Mouse (Mus musculus) C2C12 (cell line): ENCODE data around the gene Foxb2. TPM values are rescaled to one million over a fixed set of nuclear protein-coding genes. Genes with fewer than 3 reads are reported as not detected.

Experiments
- H3K27me3 ChIP-seq: one replicate; pipeline ENCODE4 v1.6.1; 2011; ENCODE audit not compliant: control insufficient read depth, insufficient read depth, insufficient read length
- H3K36me3 ChIP-seq: one replicate; pipeline ENCODE4 v1.6.1; 2011; ENCODE audit not compliant: control insufficient read depth, insufficient read depth
- H3K4me3 ChIP-seq: one replicate; pipeline ENCODE4 v1.5.1; 2011; ENCODE audit warnings: mild to moderate bottlenecking, control low read depth; ENCODE audit not compliant: poor library complexity, insufficient read depth, severe bottlenecking
- H3K79me2 ChIP-seq: one replicate; pipeline ENCODE4 v1.6.1; 2011; ENCODE audit not compliant: control insufficient read depth, insufficient read depth
- H3K79me3 ChIP-seq: one replicate; pipeline ENCODE4 v1.6.1; 2011; ENCODE audit warnings: low read depth, control low read depth
- H3ac ChIP-seq: one replicate; pipeline ENCODE3; 2011; ENCODE audit warnings: low read depth; ENCODE audit not compliant: control insufficient read depth, insufficient read length
- CEBPB ChIP-seq: IDR thresholded peaks from one replicate; pipeline ENCODE4 v1.6.1; 2011; ENCODE audit warnings: low read depth, mild to moderate bottlenecking, control low read depth, moderate library complexity
- CTCF ChIP-seq: IDR thresholded peaks from one replicate; pipeline ENCODE4 v1.5.1; 2011; ENCODE audit not compliant: control insufficient read depth, insufficient read depth, insufficient read length
- FOSL1 ChIP-seq: IDR thresholded peaks from one replicate; pipeline ENCODE4 v1.8.0; 2011; ENCODE audit warnings: mild to moderate bottlenecking, low read length; ENCODE audit not compliant: poor library complexity, insufficient read depth, severe bottlenecking
- MAX ChIP-seq: IDR thresholded peaks from one replicate; pipeline ENCODE4 v1.6.1; 2011; ENCODE audit warnings: mild to moderate bottlenecking, control low read depth
- MYOD1 ChIP-seq: IDR thresholded peaks from one replicate; pipeline ENCODE4 v1.6.1; 2011; ENCODE audit warnings: low read depth; ENCODE audit not compliant: control insufficient read depth, insufficient read length
- MYOG ChIP-seq: IDR thresholded peaks from one replicate; pipeline ENCODE4 v1.6.1; 2011; ENCODE audit not compliant: control insufficient read depth, insufficient read length; ENCODE audit errors: extremely low read depth
- USF1 ChIP-seq: IDR thresholded peaks from one replicate; pipeline ENCODE4 v1.6.1; 2011; ENCODE audit warnings: low read depth, mild to moderate bottlenecking, control low read depth, moderate library complexity
- long read RNA-seq, 2 experiments: library from polyadenylated mRNA; unstranded; transcript quantifications; one replicate each; pipeline ENCODE4 v2.0.0; 2019 to 2020
- polyA plus RNA-seq: library from polyadenylated mRNA; unstranded; fragments of >200 nt; fragmentation: generic; extraction: Trizol; gene quantifications from one replicate; pipeline ENCODE4 v1.2.1, GENCODE M21; 2012; ENCODE audit warnings: missing spikeins

Foxb2 gene
- polyA plus RNA-seq = not detected
- long read RNA-seq, experiment 1 = 0 reads
- long read RNA-seq, experiment 2 = 0 reads

DNA sequence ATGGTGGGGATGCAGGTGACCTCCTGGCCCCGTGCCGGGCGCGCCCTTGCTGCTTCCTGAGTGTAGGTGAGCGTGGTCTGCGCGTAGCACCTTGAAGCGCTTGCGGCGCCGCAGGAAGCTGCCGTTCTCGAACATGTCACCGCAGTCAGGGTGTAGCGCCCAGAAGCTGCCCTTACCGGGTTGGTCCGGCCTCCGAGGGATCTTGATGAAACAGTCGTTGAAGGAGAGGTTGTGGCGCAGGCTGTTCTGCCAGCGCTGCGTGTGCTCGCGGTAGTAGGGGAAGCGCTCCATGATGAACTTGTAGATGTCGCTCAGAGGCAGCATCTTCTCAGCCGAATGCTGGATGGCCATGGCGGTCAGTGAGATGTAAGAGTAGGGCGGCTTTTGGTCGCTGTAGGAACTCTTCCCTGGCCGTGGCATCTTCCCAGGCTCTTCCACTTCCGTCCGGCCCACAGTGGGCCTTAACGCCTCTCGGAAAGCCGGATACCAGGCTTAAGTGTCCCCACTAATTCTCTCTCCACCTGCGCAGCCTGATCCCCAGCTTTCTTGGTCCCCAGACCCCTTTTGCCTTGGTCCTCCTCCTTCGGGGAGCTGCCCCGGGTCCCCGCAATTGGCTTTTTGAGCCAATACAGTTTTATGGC lies at the start of gene Foxb2:
TSS of gene Foxb2 (minus strand) at position 585 of the 641 bp plus-strand sequence.
- H3K27me3 ChIP-seq = peaks cover 5% of the 10 kb centered on the region
- H3K4me3 ChIP-seq = no peak within 1 kb of the TSS
- H3ac ChIP-seq = peak within 1 kb of the TSS; percentile 10
- no peaks in the 10 kb centered on the region for H3K36me3 ChIP-seq
- no peaks in the 10 kb centered on the region for H3K79me3 ChIP-seq
- H3K79me2 ChIP-seq = no peaks in the 10 kb centered on the region
- no peak for TF ChIP-seq FOSL1
- TF ChIP-seq MAX = no peak
- TF ChIP-seq CTCF = no peak
- TF ChIP-seq USF1 = no peak
- no peak for TF ChIP-seq MYOD1
- no peak for TF ChIP-seq CEBPB
- no peak for TF ChIP-seq MYOG

DNA sequence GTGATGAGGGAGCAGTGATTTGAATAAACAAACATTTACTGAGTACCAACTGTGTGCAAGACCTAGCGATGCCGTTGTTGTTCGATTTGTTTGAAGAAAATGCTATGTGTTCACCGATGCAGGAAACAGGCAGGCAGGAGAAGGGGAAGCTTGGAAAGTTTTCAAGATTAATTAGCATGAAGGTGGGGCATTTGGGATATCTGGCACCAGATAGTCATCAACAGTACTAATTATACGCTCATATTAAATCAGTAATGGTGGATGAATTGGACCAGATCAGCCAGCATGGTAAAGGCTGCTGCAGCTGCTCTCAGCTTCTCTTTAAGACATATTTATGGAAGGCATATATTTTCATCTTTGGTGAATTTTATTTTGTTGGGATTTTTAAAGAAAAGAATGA lies 37.9 kb upstream of the Foxb2 start:
- Histone ChIP-seq H3ac (no peak overlapping the region), H3K27me3 (no peaks in the 10 kb centered on the region), H3K36me3 (no peaks in the 10 kb centered on the region), H3K4me3 (no peak overlapping the region), H3K79me3 (no peaks in the 10 kb centered on the region), H3K79me2 (no peaks in the 10 kb centered on the region)
- TF ChIP-seq MYOD1 = no peak
- no peak for TF ChIP-seq CEBPB
- no peak for TF ChIP-seq FOSL1
- TF ChIP-seq CTCF = no peak
- TF ChIP-seq MYOG = no peak
- no peak for TF ChIP-seq USF1

- Histone ChIP-seq H3K36me3 (no peaks in the 10 kb centered on the region), H3K79me3 (no peaks in the 10 kb centered on the region), H3K4me3 (no peak overlapping the region), H3K79me2 (no peaks in the 10 kb centered on the region), H3K27me3 (no peaks in the 10 kb centered on the region), H3ac (no peak overlapping the region)
- TF ChIP-seq MAX (no peak), CEBPB (no peak), CTCF (peak; percentile 42), USF1 (no peak)
Measured at GRCm38 (mm10) chr19:16903106-16903505, 29.5 kb upstream of the Foxb2 start.

GRCm38 (mm10) chr19:16899716-16900115 lies 26.1 kb upstream of the Foxb2 start:
- no peaks in the 10 kb centered on the region for H3K79me3 ChIP-seq
- no peak overlapping the region for H3ac ChIP-seq
- no peaks in the 10 kb centered on the region for H3K27me3 ChIP-seq
- TF ChIP-seq MYOG = no peak
- TF ChIP-seq CTCF = peak; percentile 54
- no peaks in the 10 kb centered on the region for H3K79me2 ChIP-seq
- no peaks in the 10 kb centered on the region for H3K36me3 ChIP-seq
- no peak overlapping the region for H3K4me3 ChIP-seq

GRCm38 (mm10) chr19:16898576-16898975 lies 25.0 kb upstream of the Foxb2 start:
- H3K27me3 ChIP-seq = no peaks in the 10 kb centered on the region
- no peaks in the 10 kb centered on the region for H3K79me3 ChIP-seq
- H3K36me3 ChIP-seq = no peaks in the 10 kb centered on the region
- no peaks in the 10 kb centered on the region for H3K79me2 ChIP-seq
- TF ChIP-seq MYOG = no peak
- TF ChIP-seq USF1 = no peak
- peak; percentile 34 for TF ChIP-seq CEBPB
- peak; percentile 100 for TF ChIP-seq FOSL1
- TF ChIP-seq MYOD1 = peak; percentile 34
- H3K4me3 ChIP-seq = no peak overlapping the region
- no peak overlapping the region for H3ac ChIP-seq

GRCm38 (mm10) chr19:16876458-16876770 lies 2.8 kb upstream of the Foxb2 start:
- Histone ChIP-seq H3K27me3 (peaks cover 5% of the 10 kb centered on the region), H3K36me3 (no peaks in the 10 kb centered on the region), H3K79me3 (no peaks in the 10 kb centered on the region), H3K4me3 (no peak overlapping the region), H3K79me2 (no peaks in the 10 kb centered on the region), H3ac (no peak overlapping the region)
- no peak for TF ChIP-seq MAX

DNA sequence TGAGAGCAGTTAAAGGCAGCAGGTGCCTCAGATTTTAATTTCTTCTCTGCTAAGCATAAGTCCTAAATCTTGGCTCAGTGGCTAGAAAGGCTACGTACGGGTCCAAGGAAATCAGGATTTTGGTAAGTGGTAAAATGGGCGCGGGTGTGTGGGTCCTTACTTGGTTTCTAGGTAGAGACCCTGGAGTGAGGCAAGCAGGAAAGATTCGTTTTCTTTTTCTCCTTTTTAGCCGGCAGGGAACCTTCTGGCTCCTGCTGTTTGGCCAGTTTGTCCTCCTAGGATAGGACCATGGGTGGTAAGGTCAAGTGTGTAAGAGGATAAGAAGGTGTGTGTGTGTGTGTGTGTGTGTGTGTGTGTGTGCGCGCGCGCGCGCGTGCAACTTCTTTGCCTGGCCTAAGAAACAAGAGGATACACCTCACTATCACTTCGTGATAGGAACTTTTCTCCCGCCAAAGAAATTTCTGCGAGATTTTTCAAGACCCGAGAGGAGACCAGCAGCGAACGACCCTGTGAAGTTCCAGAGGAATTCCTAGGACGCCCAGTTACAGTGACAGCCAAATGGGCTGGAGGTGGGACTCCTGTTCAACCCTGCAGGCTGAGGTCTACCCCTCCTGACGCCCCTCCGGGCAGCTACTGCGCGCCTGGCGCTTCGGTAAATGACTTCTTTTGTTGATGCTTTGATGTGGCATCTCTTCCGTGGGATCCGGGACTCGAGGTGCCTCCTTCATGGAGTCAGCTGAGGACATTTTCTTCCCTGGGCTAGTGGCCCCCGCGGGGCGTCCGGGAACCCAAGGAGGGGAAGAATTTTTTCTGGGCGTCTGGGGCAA lies 2.2 kb upstream of the Foxb2 start:
- Histone ChIP-seq H3K79me2 (no peaks in the 10 kb centered on the region), H3K79me3 (no peaks in the 10 kb centered on the region), H3K27me3 (peaks cover 5% of the 10 kb centered on the region), H3ac (no peak overlapping the region), H3K36me3 (no peaks in the 10 kb centered on the region), H3K4me3 (no peak overlapping the region)
- no peak for TF ChIP-seq USF1
- TF ChIP-seq MYOD1 = no peak
- TF ChIP-seq MAX = no peak
- no peak for TF ChIP-seq CEBPB
- no peak for TF ChIP-seq FOSL1
- no peak for TF ChIP-seq CTCF
- no peak for TF ChIP-seq MYOG
